In the genomic region with DNA sequence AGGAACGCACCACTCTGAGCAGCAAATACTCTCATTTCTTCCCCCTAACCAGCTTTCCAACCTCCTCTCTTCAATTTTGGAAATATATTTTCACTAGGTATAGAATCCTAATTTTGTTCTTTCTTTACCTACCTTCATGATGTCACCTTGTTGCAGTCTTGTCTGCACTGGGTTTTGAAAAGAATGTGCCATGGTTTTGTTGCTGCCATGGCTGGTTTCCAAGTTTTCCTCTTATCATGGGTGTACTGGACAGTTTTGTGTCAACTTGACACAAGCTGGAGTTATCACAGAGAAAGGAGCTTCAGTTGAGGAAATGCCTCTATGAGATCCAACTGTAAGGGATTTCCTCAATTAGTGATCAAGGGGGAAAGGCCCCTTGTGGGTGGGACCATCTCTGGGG, we compare ENCODE assay signal across 4 mouse cellular contexts.
DNase-seq lines count a peak whose midpoint lies in the region; ATAC-seq and TF ChIP-seq lines count a peak whose summit lies in the region.
"Not testable (repeated sequence)": the region's sequence is repeated elsewhere in the genome, so short reads cannot be mapped to it uniquely, and the experiment has no call there.

No protein-coding gene starts in this region.

- peak; percentile 24 to 51; a peak in 1 of 4 replicates for TF ChIP-seq EP300 in MEL (IDR thresholded peaks at IDR 0.05; ENCODE audit: low read depth in 1 of 2, low read length in 2 of 2)

- peak; percentile 72 for DNase-seq in MEL (ENCODE audit: low read depth, low spot score)

- ATAC-seq in common myeloid progenitor, adult 5-6 weeks (replicated peaks; ENCODE audit: low read depth, poor library complexity, severe bottlenecking), result peak; percentile 56; the same call in 1 of the 2 replicates
- ATAC-seq in megakaryocyte progenitor cell, adult 5-6 weeks (replicated peaks; ENCODE audit: poor library complexity), result peak; percentile 38
- ATAC-seq in megakaryocyte-erythroid progenitor cell, adult 5-6 weeks (replicated peaks; ENCODE audit: low FRiP score, low TSS enrichment, poor library complexity, severe bottlenecking), result peak; percentile 72

- not testable (repeated sequence) for H3K79me2 ChIP-seq in MEL (ENCODE audit: control insufficient read depth, insufficient read depth, low read length, poor library complexity)

- not testable (repeated sequence) for H3K4me3 ChIP-seq in MEL (ENCODE audit: control insufficient read depth in 1 of 2, insufficient read depth in 1 of 2, low read depth in 2 of 2, low read length in 2 of 2)

- TF ChIP-seq POLR2A in MEL (IDR thresholded peaks at IDR 0.05; ENCODE audit: control insufficient read depth in 1 of 2, insufficient read depth in 1 of 2, low read depth in 1 of 2, low read length in 2 of 2, poor library complexity in 1 of 2), result not testable (repeated sequence)

- not testable (repeated sequence) for H3K27me3 ChIP-seq in MEL (ENCODE audit: control insufficient read depth in 1 of 2, insufficient read depth in 2 of 2, low read length in 2 of 2)

- H3K4me1 ChIP-seq in MEL (ENCODE audit: control insufficient read depth in 1 of 2, insufficient read depth in 2 of 2, low read length in 2 of 2), result not testable (repeated sequence)

- H3K27ac ChIP-seq in MEL (ENCODE audit: control insufficient read depth, low read depth, low read length), result not testable (repeated sequence)

- H3K36me3 ChIP-seq in MEL (ENCODE audit: control insufficient read depth in 1 of 2, insufficient read depth in 2 of 2, low read length in 2 of 2), result not testable (repeated sequence)

- not testable (repeated sequence) for TF ChIP-seq RAD21 in MEL (IDR thresholded peaks at IDR 0.05; ENCODE audit: low read depth, low read length)

- TF ChIP-seq CTCF in MEL (IDR thresholded peaks at IDR 0.05 in 2 of 3, conservative IDR thresholded peaks at IDR 0.05 in 1 of 3; ENCODE audit: control insufficient read depth in 1 of 3, insufficient read depth in 1 of 3, low read depth in 2 of 3, low read length in 3 of 3, poor library complexity in 1 of 3, severe bottlenecking in 1 of 3), result not testable (repeated sequence)

- not testable (repeated sequence) for H3K9ac ChIP-seq in MEL (ENCODE audit: control insufficient read depth, low read depth, low read length, poor library complexity, severe bottlenecking)

- H3K9me3 ChIP-seq in MEL (replicated peaks; ENCODE audit: insufficient read depth, low read length), result not testable (repeated sequence)

TF ChIP-seq in MEL, 35 proteins besides CTCF, POLR2A, EP300 and RAD21:
- TF ChIP-seq ETS1 (IDR thresholded peaks at IDR 0.05; ENCODE audit: low read depth, low read length) (peak; percentile 44; the same call in 1 of the 2 replicates), TCF12 (IDR thresholded peaks at IDR 0.05; ENCODE audit: low read depth, low read length) (peak; percentile 13; the same call in 1 of the 2 replicates)
